Mouse (Mus musculus) MEL (cell line): Measurements from ENCODE around the gene Mrps23.

Experiments
- CHD1 ChIP-seq: IDR thresholded peaks from 2 replicates; pipeline ENCODE4 v1.6.1; 2012; ENCODE audit warnings: low read depth, mild to moderate bottlenecking, inconsistent platforms, low read length, improper control_type of control experiment
- CTCF ChIP-seq, 3 experiments: IDR thresholded peaks in 2 of 3; conservative IDR thresholded peaks in 1 of 3; 2 replicates each; pipeline ENCODE4 v1.5.1; 2011 to 2012; ENCODE audit warnings: low read length in 3 of 3, low read depth in 2 of 3, mild to moderate bottlenecking in 2 of 3, improper control_type of control experiment in 1 of 3, inconsistent platforms in 1 of 3, mixed read lengths in 1 of 3, moderate library complexity in 1 of 3; ENCODE audit not compliant: control insufficient read depth in 1 of 3, insufficient read depth in 1 of 3, poor library complexity in 1 of 3, severe bottlenecking in 1 of 3
- E2F4 ChIP-seq: IDR thresholded peaks from 2 replicates; pipeline ENCODE4 v1.6.1; 2011; ENCODE audit warnings: low read depth, low read length, improper control_type of control experiment, borderline replicate concordance
- POLR2A ChIP-seq, 2 experiments: IDR thresholded peaks; 2 replicates each; pipeline ENCODE4 v1.6.1; 2011 to 2012; ENCODE audit warnings: low read length in 2 of 2, mild to moderate bottlenecking in 2 of 2, control low read depth in 1 of 2, improper control_type of control experiment in 1 of 2, low read depth in 1 of 2, moderate library complexity in 1 of 2; ENCODE audit not compliant: control insufficient read depth in 1 of 2, insufficient read depth in 1 of 2, poor library complexity in 1 of 2
- POLR2AphosphoS5 ChIP-seq: IDR thresholded peaks from 2 replicates; pipeline ENCODE4 v1.6.1; 2012; ENCODE audit warnings: low read depth, borderline replicate concordance, mild to moderate bottlenecking, inconsistent platforms, low read length, moderate library complexity, mixed read lengths
- RAD21 ChIP-seq: IDR thresholded peaks from 2 replicates; pipeline ENCODE4 v1.6.1; 2011; ENCODE audit warnings: mild to moderate bottlenecking, low read depth, low read length, improper control_type of control experiment
- TAL1 ChIP-seq: IDR thresholded peaks from 2 replicates; pipeline ENCODE4 v1.6.1; 2012; ENCODE audit warnings: mild to moderate bottlenecking, inconsistent platforms, low read length, moderate library complexity, mixed read lengths
- ZC3H11A ChIP-seq: IDR thresholded peaks from 2 replicates; pipeline ENCODE4 v1.6.1; 2012; ENCODE audit warnings: low read depth, mild to moderate bottlenecking, inconsistent platforms, low read length, improper control_type of control experiment
- ZKSCAN1 ChIP-seq: IDR thresholded peaks from 2 replicates; pipeline ENCODE4 v1.6.1; 2012; ENCODE audit warnings: low read depth, mild to moderate bottlenecking, inconsistent platforms, low read length, improper control_type of control experiment, moderate library complexity

GRCm38 (mm10) chr11:88165683-88166364, 38.4 kb upstream of the Mrps23 start:
- no peak for TF ChIP-seq CTCF (IDR thresholded peaks at IDR 0.05 in 2 of 3, conservative IDR thresholded peaks at IDR 0.05 in 1 of 3; ENCODE audit: control insufficient read depth in 1 of 3, insufficient read depth in 1 of 3, low read depth in 2 of 3, low read length in 3 of 3, poor library complexity in 1 of 3, severe bottlenecking in 1 of 3)
- no peak for TF ChIP-seq ZC3H11A
- no peak for TF ChIP-seq E2F4
- TF ChIP-seq POLR2A (IDR thresholded peaks at IDR 0.05; ENCODE audit: control insufficient read depth in 1 of 2, insufficient read depth in 1 of 2, low read depth in 1 of 2, low read length in 2 of 2, poor library complexity in 1 of 2): no peak; a peak in 1 of 4 replicates
- no peak for TF ChIP-seq RAD21
- no peak for TF ChIP-seq CHD1
- no peak for TF ChIP-seq TAL1
- TF ChIP-seq ZKSCAN1: no peak
- TF ChIP-seq POLR2AphosphoS5: no peak
